Mouse (Mus musculus) gastrocnemius, postnatal 14 days (tissue): Measurements from ENCODE around the gene Med13l. TPM values are rescaled to one million over a fixed set of nuclear protein-coding genes. Genes with fewer than 3 reads are reported as not detected.
A peak's percentile ranks its signal among the peaks of the same experiment; 100 is the strongest.

Experiments
- DNase-seq: peaks from one replicate; pipeline ENCODE4 v3.0.0; 2021; ENCODE audit warnings: mixed read lengths
- intact Hi-C: fragments of 180-260 bp; cut with DNase I; formaldehyde crosslinking; loops from one replicate; pipeline ENCODE4 v1.15.1; 2025; ENCODE audit warnings: low total_unique reads
- total RNA-seq, 2 experiments: library from RNA; stranded (reverse); gene quantifications; 2 replicates each; pipeline ENCODE4 v1.2.3; 2021

Med13l gene
- total RNA-seq, 2 experiments from 2014 or later = 22.0 to 24.1 TPM

- intact Hi-C loops = no loop called here
- DNase-seq = no peak
These were observed 186.5 kb downstream of the Med13l start for GRCm38 (mm10) chr5:118747026-118747425.

GRCm38 (mm10) chr5:118751446-118752179 lies 191.1 kb downstream of the Med13l start:
- intact Hi-C loops = no loop called here
- no peak for DNase-seq

- intact Hi-C loops = no loop called here
- no peak for DNase-seq
These were observed 192.4 kb downstream of the Med13l start for GRCm38 (mm10) chr5:118752868-118753267.

GRCm38 (mm10) chr5:118753471-118754044 lies 193.1 kb downstream of the Med13l start:
- intact Hi-C loops = no loop called here
- DNase-seq = no peak

DNA sequence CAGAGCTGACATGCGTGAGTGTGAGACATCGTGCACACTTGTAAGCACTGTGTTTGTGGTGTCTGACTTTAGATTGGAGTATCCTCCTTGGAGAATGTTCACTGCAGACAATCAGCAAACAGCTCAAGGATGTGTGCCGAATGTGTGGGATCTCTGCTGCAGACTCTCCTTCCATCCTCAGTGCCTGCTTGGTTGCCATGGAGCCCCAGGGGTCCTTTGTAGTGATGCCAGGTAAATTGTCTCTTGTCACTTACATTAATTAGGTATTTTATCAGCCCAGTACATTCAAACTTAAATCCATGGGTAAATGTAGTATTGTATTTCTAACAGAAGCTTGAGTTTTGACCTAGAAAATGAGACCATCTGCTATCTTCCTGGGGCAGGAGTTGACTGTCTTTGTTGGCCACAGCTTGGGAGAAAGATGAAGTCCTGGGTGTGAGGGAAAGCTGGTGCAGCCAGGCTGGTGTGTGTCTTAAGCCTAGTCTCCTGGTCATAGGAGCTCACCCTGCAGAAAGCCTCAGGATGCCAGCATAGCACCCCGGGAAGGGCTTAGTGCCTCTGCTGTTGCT lies 193.8 kb downstream of the Med13l start:
- intact Hi-C loops = no loop called here
- no peak for DNase-seq

DNA sequence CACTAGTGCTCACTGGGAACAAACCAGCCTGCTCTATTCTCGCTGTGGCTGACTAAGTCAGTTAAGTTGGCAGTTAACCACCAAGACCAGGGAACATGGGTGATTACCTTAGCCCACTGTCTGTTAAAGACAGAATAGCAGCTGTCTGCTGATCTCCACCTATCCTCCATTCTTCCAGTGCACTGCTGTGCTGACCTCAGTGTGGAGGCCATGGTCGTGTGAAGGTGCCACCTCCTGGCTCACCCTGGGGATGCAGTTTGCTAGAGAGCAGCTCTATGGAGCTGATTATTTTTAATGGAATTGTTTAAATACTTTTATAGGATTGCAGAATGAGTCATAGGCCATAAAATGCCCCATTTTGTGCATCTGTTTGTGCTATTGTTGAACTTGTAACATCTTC lies 195.6 kb downstream of the Med13l start:
- intact Hi-C loops = loop anchor here (5.0 kb wide), 1 partner anchor 489 kb away; no protein-coding TSS in a partner anchor
- DNase-seq = no peak

DNA sequence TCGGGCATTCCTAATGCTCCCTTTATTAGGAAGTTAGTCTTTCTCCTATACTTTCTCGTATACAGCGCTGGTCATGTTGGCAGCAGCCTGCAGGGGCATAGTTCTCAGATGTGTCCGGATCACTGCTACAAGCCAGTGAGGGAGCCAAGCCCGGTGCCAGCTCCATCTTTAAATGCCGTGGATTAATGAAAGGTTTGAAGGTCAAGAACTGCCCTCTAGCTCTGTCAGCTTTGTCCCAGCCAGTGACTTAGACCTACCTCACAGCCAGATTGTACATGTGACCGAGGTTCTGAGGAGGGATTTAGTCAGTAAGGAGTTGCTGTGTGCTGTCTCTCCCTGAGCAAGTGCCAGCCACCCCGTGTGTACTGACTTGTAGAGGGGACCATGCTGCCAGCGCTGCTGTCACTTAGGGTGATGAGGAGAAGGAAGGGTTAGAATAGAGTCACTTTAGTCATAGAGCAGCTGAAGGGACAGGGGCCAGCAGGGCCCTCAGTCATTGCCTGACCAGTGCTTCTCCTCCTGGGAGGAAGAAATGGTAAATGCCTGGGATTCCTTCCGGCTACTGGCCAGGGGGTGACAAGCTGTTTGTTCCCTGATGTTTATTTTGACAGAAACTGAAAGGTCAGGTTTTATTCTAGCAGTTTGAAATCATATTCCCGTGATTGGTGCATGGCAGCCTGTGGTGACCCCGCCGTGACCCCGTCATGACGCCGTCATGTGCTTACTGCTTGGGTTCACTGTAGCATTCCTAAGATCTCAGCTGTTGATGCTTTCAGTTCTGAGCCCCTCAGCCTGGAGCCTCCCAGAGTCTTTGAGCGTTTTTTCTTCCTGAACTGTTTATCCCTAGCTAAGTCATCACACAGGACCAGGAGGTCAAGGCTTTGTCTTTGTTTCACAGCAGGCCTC lies 197.2 kb downstream of the Med13l start:
- intact Hi-C loops = loop anchor here (5.0 kb wide), 1 partner anchor 490 kb away; no protein-coding TSS in a partner anchor

DNA sequence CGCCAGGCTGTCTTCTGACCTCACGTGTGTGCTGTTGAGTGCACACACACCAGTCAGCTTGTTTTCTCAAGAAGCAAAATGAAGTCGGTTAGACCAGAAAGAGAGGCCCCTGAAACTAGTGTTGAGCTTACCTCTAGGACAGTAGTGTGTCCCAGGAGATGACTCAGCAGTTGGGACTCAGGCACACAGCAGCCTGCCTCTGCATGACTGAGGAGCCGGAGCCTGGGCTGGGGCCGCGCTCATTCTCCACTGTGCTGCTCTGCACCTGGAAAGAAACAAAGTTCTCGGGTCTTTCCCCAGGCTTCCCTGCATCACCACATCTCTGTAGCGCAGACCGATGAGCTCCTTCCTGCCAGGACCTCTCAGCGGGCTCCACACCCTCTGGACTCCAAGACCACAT lies 200.5 kb downstream of the Med13l start:
- intact Hi-C loops = no loop called here
- DNase-seq = no peak

More for the DNA sequence above, 197.2 kb downstream of the Med13l start:
- no peak for DNase-seq

- DNase-seq = no peak
- intact Hi-C loops = no loop called here
These were observed 202.2 kb downstream of the Med13l start for GRCm38 (mm10) chr5:118762499-118763185.

- intact Hi-C loops = no loop called here
- no peak for DNase-seq
These were observed 202.9 kb downstream of the Med13l start for GRCm38 (mm10) chr5:118763353-118763752.

DNA sequence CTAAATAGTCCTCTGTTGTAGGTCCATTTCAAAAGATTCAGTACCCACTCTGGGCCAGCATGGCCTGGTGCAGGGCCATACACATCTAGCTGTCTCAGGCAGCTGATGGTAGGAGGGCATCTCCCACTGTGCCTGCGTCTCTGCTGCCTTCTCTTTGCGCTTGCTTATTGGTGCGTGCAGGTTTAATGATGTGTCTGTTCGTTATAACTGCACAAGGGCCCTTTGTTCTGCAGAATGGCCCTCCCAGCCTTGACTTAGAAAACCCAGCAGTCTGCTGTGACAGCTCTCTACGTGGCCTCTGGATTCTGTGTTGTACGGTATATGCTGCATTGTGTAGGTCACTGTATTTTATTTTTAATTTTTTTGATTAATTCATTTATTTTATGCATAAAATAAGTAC lies 208.7 kb downstream of the Med13l start:
- DNase-seq = no peak
- intact Hi-C loops = no loop called here

- intact Hi-C loops = loop anchor here (5.0 kb wide), 1 partner anchor 918 kb away; no protein-coding TSS in a partner anchor
- DNase-seq = no peak
These were observed 213.4 kb downstream of the Med13l start for GRCm38 (mm10) chr5:118773866-118774265.

GRCm38 (mm10) chr5:118776396-118776795 lies 215.9 kb downstream of the Med13l start:
- intact Hi-C loops = no loop called here
- DNase-seq = no peak

- DNase-seq = peak; percentile 76
- intact Hi-C loops = loop anchor here (2.0 to 10.0 kb wide), 2 partner anchors 33 to 83 kb away; no protein-coding TSS in a partner anchor
These were observed 221.1 kb downstream of the Med13l start for GRCm38 (mm10) chr5:118781598-118781997.

DNA sequence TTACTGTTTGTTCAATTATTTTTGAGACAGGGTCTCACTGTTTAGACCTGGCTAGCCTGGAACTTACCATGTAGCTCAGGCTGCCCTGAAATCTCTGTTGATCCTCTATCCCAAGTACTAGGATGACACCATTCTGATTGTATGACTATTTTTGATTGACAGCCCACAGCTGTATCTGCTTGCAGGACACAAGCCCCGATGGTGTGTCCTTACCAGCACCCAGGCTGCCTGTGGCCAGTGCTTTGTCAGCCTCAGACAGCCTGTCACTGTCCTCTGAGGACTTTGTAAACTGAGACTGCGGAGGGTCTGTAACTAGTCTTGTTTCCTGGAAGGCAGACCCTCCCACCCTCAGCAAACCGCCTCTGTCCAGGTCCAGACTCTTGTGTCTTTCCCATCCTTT lies 221.7 kb downstream of the Med13l start:
- DNase-seq = no peak
- intact Hi-C loops = loop anchor here (10.0 kb wide), 1 partner anchor 83 kb away; no protein-coding TSS in a partner anchor

DNA sequence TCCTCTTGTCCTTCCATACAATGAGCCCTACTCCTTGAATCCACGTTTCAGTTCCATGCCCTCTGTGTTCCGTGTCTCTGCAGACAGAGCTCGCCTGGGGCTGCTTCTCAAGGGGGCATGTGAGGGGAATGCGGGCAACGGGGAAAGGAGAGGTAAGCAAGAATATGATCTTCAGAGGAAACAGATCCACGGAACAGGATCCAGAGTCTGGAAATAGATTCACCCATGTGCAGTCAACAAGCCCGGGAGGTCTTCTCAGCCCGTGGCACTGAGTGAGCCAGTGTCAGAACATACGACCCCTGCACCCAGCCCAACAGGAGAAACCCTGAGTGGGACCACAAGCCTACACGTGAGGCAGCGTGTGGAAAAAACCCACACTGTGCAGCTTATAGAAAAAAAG lies 228.7 kb downstream of the Med13l start:
- intact Hi-C loops = loop anchor here (10.0 kb wide), 1 partner anchor 76 kb away; no protein-coding TSS in a partner anchor
- peak; percentile 35 for DNase-seq

DNA sequence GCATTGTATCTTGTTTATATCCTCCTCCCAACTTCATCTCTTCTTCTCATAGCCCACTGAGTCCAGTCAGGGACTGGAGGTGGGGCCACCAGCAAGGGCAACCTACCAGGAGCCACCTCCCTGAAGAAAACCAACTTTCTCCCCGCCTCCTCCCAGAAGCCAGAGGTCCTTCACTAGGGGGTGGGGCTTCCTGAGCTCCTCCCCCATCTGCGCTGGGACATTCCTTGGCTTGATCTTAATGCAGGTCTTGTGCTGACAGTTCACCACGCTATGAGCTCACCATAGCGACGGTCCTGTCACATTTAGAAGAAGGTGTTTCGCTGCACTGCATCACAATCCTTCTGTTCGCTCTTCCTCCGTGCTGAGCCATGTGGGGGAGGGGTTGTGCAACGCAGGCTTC lies 229.3 kb downstream of the Med13l start:
- intact Hi-C loops = loop anchor here (10.0 kb wide), 1 partner anchor 75 kb away; no protein-coding TSS in a partner anchor
- peak; percentile 55 for DNase-seq

GRCm38 (mm10) chr5:118797811-118798210 lies 237.3 kb downstream of the Med13l start:
- intact Hi-C loops = no loop called here
- no peak for DNase-seq

- intact Hi-C loops = no loop called here
These were observed 241.1 kb downstream of the Med13l start for GRCm38 (mm10) chr5:118801592-118801991.

More at GRCm38 (mm10) chr5:118801592-118801991, 241.1 kb downstream of the Med13l start:
- DNase-seq = no peak
